Mouse (Mus musculus): ENCODE measurements around the gene Tln2. TPM values are rescaled to one million over a fixed set of nuclear protein-coding genes. Genes with fewer than 3 reads are reported as not detected.
"Not testable (repeated sequence)": the region's sequence is repeated elsewhere in the genome, so short reads cannot be mapped to it uniquely, and the experiment has no call there.

The Tln2 gene
- polyA plus RNA-seq, 1 experiment from 2014 or later, result 6.9 TPM

GRCm38 (mm10) chr9:67280311-67280710 is 279.2 kb downstream of the Tln2 start:
- DNase-seq (ENCODE audit: low spot score), result not testable (repeated sequence)

DNA sequence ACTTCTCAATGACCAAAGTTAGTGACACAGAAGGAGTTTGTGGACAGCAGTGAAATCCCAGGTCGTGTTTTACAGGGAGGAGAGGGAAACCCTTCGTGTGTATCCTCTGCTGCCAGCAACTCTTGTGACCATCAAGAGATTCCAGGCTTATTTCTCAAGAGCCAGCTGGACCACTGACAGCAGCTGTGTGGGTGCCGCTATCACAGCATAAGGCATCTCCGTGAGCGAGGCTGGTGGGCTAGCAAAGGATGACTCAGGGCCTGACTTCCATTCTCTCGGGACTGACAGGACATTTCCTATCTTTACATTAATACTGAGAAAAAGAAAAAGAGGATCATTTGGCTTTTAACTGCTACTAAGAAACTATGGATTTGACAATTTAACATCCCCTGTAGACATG is 283.1 kb downstream of the Tln2 start:
- no peak for DNase-seq (ENCODE audit: low spot score)

GRCm38 (mm10) chr9:67274296-67274695 is 285.2 kb downstream of the Tln2 start:
- DNase-seq (ENCODE audit: low spot score), result no peak

- DNase-seq (ENCODE audit: low spot score), result no peak
Measured at GRCm38 (mm10) chr9:67273362-67273761, 286.1 kb downstream of the Tln2 start.

DNA sequence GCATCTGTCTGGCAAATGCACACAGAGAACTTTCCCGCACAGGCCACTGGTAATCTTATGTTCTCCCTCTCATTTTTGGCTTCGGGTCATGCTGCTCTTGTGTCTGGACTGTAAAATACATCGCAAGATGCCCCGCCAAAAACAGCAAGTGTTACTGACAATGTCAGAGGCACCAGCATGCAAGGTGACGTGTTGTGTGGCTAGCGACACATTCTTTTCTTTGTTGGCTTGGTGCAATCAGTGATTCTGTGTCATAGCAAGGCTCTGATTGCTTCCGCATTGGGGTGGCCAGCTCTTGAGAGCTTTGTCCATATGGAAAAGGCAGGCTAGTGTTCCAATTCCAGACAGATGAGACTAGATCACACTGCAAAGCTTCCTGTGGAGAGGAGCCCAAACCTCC is 288.8 kb downstream of the Tln2 start:
- DNase-seq (ENCODE audit: low spot score), result no peak

DNA sequence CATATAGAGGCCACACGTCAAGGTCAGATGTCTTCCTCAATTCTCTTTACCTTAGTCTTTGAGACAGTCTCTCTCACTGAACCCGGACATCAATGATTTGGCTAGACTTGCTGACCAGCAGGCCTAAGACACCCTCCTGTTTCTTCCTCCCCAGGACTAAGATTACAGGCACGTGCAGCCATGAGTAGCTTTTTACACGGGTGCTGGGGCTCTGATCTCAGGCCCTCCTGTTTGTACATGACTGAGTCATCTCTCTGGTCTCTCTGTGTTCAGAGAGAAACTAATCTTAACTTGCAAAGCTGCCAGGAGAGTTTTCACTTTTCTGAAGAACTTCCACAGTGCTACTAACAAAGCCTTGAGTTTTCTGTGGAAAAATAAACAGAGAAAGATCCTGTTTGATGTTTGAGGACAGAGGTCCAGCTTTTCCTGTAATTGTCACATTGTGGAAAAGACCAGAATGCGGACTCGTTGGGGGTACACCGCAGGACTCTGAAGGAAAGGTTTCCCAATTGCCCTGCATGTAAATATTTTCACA is 289.4 kb downstream of the Tln2 start:
- no peak for DNase-seq (ENCODE audit: low spot score)

- DNase-seq (ENCODE audit: low spot score), result no peak
Measured at GRCm38 (mm10) chr9:67267276-67267990, 292.1 kb downstream of the Tln2 start.

DNA sequence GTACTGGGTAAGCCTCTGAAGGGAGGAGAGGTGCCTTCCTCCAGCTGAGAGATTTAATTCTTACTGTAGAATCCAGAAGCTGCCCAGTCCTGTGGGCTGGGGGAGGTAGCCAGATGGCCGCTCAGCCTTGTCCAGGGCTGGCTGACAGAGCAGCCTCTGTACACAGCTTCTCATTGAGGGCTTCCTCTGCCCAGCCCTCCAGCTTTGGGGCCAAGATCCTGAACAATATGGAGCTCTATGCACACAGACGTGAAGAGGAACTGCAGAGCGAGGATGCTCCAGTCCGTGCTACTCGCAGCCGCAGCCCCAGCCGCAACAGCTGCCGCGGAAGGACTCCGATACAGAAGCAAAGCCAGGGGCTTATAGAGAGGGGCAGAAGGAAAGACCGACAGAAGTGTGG is 294.0 kb downstream of the Tln2 start:
- no peak for DNase-seq (ENCODE audit: low spot score)

DNA sequence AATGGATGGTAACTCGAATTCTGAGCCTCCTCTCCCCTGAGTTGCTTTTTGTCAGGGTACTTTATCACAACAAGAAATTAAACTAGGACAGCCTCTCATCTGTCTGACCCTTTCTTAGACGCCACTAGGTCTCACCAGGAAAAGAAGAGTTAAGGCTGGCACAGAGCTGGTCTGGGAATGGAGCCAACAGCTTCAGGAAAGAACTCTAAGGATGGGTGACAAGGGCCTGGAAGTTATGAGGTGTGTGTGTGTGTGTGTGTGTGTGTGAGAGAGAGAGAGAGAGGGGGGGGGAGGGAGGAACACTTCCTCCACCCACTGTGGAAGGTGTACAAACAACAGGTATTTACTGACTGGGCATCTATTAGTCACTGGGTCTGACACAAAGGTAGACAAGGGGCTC is 294.6 kb downstream of the Tln2 start:
- DNase-seq (ENCODE audit: low spot score), result no peak

GRCm38 (mm10) chr9:67260835-67261599 is 298.5 kb downstream of the Tln2 start:
- DNase-seq (ENCODE audit: low spot score), result no peak

- no peak for DNase-seq (ENCODE audit: low spot score)
Measured at GRCm38 (mm10) chr9:67250141-67250540, 309.4 kb downstream of the Tln2 start.

DNA sequence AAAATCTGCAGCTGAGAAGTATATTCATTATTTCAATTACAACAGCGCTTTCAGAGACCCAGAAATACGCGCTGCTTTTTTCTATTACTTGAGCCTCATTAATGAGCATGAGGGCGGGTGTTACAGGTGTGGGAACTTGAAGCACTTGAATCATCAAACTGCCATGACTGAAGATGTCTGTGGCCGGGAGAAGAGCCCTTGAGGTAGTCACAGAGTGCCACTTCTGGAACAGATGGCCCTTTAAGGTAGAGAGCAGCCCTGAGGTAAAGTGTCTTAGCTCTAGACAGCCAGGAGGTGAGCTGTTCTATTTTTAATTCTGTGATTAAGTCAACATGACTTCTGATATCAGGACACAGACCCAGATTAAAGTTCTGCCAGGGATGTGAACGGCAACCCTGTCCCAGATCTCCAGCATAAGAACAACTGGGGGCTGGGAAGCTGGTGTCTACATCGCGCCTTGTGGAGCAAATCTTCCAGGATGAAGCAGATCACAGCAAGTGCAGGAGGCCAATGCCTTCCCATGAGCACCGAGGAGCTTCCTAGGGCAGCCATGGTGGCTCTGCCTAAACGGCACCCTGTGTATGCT is 312.0 kb downstream of the Tln2 start:
- DNase-seq (ENCODE audit: low spot score), result no peak

- DNase-seq (ENCODE audit: low spot score), result no peak
Measured at GRCm38 (mm10) chr9:67245265-67245664, 314.2 kb downstream of the Tln2 start.

DNA sequence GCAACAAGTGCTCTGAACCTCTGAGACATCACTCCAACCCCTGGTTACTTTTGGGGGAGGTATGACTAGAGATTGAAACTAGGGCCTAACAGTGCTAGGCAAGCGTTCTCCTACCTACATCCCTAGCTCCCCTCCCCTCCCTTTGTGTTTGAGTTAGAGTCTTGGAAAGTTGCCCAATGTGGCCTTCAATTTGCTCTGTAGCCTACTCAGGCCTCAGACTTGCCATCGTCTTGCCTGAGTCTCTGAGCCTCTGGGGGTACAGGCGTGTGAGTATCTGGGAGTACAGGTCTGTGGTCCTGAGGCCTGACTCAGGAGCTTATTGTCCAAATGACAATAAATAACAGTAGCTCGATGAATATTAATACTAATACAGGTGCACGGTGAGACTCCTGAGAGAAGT is 317.8 kb downstream of the Tln2 start:
- no peak for DNase-seq (ENCODE audit: low spot score)

GRCm38 (mm10) chr9:67240456-67240855 is 319.0 kb downstream of the Tln2 start:
- no peak for DNase-seq (ENCODE audit: low spot score)

DNA sequence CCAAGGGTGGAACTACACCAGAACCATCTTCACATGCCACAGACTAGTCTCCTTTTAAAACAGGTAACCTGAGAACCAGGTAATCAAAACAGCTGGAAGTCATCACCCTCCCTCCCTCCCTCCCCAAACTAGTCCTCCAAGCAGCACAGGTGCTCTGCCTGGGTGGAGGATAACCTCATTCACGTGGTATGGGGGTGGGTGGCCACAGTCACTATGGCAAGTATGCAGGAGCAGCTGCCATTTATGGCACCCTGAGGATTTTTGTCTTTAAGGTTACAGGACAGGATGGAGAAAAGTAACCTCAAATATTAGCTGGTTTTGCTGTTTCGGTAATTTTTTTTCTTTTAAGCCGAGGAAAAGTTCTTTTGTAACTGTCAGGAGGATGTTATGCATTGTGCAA is 322.5 kb downstream of the Tln2 start:
- DNase-seq (ENCODE audit: low spot score), result no peak

DNA sequence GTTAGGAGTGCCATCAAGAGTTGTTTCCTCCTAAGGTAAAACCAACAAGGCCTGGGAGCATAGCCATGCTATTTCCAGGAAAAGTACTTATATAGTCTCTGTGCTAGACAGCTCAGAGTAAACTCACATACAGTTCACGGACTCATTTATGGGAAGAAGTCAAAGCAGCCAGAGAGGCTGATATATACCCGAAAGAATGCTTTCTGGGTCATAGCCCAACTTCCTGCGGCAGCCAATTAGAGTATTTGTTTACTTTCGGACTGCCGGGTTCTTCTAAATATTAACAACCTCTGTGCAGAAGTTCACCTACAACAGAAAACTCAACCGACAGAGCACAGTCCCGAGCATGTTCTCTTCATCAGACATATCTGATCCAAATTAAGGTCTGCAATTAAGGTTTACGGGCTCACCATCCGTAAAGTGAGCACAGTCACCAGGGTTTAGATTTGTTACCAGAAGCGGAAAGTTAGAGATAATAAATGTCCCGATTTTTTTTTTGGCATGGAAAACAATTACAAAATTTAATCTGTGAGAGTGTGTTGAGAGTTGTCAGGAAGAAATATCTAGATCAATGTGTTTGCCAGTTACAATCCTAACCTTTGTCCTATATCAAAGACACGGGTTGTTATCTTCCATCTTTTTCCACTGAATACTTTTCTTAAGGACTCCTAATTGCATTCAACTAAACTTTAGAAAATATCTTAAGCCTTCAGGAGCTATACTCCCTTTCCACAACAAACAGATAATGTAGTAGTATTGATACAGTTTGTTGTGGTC is 323.9 kb downstream of the Tln2 start:
- no peak for DNase-seq (ENCODE audit: low spot score)

DNA sequence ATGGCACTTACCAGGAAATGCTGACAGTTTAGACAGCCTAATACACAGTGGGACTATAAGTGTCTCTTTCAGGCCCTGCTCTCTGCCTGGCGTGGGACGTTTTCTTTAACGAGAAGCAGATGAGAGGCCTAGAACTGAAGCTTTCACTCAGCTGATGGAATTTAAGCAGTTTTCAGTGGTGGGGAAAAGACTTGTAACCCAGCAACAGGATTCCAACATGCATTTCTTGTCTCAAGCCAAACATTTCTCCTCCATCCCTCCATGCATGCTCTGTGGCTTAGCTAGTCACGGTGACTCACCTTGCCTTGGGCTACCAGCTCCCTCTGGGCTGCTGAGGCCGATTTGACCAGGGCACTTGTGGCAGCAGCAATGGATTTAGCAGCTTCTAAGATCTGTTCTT is 330.5 kb downstream of the Tln2 start:
- no peak for DNase-seq (ENCODE audit: low spot score)

- peak; percentile 27 for DNase-seq (ENCODE audit: low spot score)
Measured at GRCm38 (mm10) chr9:67220388-67220787, 339.1 kb downstream of the Tln2 start.

DNA sequence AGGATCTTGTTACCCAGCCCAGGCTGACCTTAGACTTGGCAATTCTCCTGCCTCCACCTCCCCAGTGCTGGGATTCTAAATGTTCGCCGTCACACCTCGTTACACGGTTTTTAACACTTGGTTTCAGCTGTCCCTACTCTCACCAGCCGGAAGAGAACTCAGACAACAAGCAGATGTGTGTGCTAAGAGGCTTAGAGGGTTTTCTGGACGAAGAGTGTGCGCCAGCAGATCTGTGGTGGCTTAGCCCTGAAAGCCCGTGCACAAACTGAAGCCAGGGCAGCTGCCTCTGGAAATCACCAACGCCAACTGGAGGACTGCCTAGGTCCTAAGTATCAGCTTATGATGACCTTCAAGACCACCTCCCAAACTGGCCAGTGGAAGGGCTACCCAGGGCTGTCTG is 341.5 kb downstream of the Tln2 start:
- no peak for DNase-seq (ENCODE audit: low spot score)

GRCm38 (mm10) chr9:67214191-67214985 is 345.1 kb downstream of the Tln2 start:
- no peak for DNase-seq (ENCODE audit: low spot score)
